Mouse (Mus musculus) kidney, adult 18-20 months (tissue): ENCODE measurements around the gene Il2rb.

Experiments
- DNase-seq: peaks from one replicate; pipeline ENCODE4 v3.0.0; 2021

Gene Il2rb

GRCm38 (mm10) chr15:78494968-78495406 is at the start of gene Il2rb:
Gene Il2rb (minus strand): TSS chr15:78495271.
- no peak for DNase-seq

- DNase-seq: no peak
Observed at GRCm38 (mm10) chr15:78544561-78545001, 49.5 kb upstream of the Il2rb start, which contains the start of gene Sstr3. Gene Sstr3 (minus strand): TSS chr15:78544685.

GRCm38 (mm10) chr15:78544041-78544440 is 49.0 kb upstream of the Il2rb start:
- no peak for DNase-seq

DNA sequence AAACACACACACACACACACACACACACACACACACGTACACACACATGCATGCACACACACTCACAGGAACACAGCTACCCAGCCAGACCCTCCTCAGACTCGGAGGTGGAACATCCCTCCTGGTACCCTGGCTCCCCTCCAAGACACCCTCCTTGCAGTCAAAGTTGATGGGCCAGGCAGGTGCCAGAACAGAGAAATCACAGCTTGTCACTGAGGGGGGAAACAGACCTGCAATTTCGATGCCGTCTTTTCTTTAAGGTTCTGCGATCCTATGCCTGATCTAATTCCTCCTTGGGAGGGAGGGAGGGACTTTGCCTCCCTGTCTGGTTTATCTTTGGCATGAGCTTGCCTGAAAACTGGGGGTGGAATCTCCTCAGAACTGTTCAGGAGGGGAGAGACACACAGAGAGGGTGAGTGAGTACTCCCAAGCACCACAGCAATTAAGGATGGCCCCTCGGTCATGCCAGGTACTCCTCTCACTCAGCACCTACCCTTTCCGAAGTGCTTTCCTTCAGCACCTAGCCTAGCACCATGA is 47.8 kb upstream of the Il2rb start:
- DNase-seq: no peak

GRCm38 (mm10) chr15:78542098-78542766 is 47.2 kb upstream of the Il2rb start:
- peak; percentile 32 for DNase-seq

- DNase-seq: peak; percentile 18
Observed at GRCm38 (mm10) chr15:78541606-78542005, 46.5 kb upstream of the Il2rb start.

DNA sequence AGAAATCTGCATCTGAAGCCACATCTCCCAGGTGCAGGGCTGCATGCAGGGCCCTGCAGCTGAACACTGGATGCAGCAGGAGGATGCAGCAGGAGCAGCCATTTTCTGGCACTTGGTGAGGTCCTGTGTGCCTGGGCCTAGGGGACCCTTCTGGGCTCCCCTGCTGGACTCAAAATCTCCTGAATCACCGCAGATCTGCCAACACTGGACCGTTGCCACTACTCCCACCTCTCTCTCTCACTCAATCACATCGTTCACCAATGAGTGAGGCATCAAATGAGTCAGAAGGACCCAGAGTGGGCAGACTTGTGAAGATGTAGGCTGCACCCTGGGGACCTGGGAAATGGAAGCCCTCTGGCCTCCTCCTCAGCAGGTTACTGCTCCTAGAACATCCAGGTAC is 46.0 kb upstream of the Il2rb start:
- no peak for DNase-seq

DNA sequence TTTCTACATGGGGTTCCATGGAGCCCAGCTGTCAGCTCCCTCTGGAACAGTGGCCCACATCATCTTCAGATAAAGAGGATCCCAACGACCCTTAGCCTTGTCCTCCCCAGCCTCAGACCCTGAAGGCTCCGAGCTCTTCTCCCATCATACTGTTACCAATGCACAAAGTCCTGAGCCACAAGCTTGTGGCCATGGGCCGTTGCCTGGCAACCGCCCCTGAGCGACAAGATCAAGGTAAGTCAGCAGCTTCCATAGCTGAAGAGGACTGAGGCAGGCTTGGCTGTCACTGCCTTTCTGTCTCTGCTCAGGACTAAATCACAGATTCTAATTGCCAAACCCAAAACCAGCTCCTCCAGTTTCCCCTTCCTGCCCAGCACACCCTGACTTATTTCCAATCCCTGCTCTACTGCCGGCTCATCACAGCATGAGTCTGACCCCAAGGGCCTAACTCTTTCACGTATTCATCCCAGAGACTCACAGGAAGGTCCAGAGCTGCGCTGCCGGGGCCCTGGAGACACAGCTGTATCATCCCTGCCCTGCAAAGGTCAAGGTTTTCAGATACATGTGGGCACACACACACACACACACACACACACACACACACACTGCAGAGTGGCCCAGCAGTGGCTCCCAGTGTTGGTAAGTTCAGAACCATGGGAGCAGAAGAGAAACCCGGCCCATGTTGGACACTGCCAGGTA is 40.8 kb upstream of the Il2rb start:
- no peak for DNase-seq

GRCm38 (mm10) chr15:78533346-78533835 is 38.3 kb upstream of the Il2rb start:
- no peak for DNase-seq

GRCm38 (mm10) chr15:78532566-78533345 is 37.7 kb upstream of the Il2rb start:
- no peak for DNase-seq

DNA sequence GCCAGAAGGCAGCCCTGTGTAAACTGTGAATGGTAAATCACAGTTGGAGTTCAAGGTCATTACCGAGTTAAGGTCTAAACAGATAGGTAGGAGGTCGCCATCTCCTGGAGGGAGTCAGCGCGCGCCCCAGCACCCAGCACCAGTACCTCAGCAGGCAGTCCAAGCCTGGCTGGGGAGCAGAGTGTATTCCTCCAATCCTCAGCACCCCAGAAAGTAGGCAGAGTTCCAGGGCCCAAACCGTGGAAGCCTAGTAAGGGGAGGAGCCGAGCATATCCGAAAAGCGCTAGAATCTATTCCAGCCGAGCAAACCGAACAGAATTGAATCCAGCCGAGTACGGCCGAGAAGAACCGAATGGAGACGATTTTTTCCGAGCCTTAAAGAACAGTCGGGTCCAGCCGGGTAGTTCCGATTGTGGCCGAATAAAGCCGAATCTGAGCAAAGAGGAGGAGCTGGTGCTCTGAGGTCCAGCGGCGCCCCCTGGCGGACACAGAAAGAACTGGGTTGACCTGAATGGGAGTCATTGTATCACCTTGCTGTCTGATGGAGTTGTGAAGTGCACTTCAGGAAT is 36.9 kb upstream of the Il2rb start:
- DNase-seq: peak; percentile 99

- DNase-seq: no peak
Observed at GRCm38 (mm10) chr15:78531451-78531720, 36.3 kb upstream of the Il2rb start.

DNA sequence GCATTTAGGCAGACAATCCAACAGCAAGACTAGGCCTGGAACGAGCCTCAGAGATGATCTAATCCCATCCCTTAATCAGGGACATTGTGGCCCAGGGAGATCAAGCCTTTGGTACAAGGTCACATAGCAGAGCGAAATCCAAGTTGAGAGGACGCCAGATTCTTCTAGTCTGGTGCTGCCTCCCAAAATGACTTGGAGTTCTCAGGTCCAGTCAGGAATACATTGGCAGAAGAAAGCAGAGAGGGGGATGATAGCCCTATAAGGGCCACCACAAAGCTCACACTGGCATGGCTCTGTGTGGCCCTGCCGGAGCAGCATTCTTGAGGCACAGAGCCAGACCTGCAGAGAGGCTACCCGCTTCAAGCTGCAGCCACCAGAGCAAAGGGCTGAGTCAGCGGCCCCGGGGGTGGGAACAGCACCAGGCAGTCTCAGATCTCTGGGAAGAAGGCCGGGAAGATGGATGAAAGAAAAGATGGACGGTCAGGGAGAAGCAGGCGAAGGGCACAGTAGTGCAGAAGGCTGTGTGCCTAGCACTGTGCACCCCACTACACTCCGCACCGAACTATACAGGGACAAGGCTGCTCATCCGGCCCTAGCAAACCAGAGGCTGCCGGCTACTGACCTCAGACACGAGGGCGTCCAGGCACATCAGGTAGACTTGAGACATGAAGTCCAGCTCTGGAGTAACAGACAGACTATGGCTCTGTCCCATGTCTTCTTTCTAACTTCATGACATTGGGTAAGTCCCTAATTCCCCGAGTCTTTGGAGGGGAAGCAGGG is 35.8 kb upstream of the Il2rb start, which contains the start of gene C1qtnf6:
Gene C1qtnf6 (minus strand): TSS at position 746 of the 780 bp plus-strand sequence.
- DNase-seq: peak; percentile 72

DNA sequence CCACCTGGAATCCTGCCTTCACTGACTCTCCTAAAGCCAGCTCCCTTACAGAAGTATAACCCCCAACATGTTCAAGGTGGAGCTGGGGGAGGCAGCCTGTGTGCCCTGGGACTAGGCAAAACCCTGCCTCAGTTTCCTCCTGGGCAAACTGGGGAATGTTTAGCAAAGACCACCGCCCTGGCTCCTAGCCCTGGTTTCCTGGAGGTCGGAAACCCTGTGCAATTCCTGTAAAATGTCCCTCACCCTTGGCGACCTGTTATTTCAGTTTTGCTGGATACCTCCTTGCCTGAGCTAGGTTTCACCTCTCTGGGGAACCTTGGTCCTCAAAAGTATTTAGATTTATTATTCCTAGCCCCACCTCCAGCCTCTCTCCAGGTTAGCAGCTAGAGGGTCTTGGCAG is 35.1 kb upstream of the Il2rb start:
- DNase-seq: no peak

DNA sequence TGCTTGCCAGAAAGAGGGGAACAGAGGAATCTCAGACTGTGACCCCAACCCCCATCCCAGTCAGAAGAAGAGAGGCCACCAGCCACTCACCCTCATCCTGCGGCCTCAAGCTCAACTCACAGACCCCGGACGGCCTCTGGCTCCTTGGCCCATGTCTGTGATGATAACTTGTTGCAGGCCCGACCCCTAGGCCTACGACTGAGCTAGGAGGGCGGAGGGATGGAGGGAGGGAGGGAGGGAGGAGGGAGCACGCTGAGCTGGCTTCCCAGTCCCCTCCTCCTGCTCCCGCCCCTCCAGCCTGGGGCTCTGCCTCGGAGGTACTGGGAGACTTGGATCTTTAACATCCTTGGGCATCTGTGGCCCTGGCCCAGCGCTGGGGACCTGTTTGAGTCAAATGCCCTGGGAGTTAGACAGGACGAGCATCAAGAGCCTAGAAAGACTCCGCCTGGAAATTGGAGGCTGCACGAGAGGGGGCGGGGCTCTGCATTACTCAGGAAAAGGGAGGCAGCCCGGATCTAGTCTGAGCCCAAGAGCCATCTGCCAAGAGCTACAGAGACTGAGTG is 34.4 kb upstream of the Il2rb start:
- DNase-seq: peak; percentile 60

- DNase-seq: peak; percentile 31
Observed at GRCm38 (mm10) chr15:78528726-78529411, 33.8 kb upstream of the Il2rb start.

- peak; percentile 30 for DNase-seq
Observed at GRCm38 (mm10) chr15:78527973-78528372, 32.9 kb upstream of the Il2rb start.

- no peak for DNase-seq
Observed at GRCm38 (mm10) chr15:78524163-78524562, 29.1 kb upstream of the Il2rb start.

- no peak for DNase-seq
Observed at GRCm38 (mm10) chr15:78521892-78522291, 26.8 kb upstream of the Il2rb start.

DNA sequence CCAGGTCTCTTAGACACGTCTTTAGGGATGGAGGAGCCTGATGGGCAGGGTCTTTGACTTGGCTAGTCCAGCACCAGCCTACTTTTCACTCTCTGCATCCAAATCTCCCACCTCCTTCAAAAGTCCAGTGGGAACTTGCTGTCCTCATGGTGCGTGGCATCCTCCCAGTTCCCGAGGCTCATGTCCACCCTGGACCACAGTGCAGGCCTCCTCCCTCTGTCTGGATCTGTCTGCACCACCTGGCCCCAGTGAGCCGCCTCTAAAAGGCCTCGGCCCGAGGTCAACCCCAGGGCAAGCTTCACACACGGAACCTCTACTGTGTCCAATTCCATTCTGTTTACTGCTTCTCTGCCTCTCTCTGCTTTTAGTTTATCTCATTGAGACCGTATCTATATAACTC is 26.3 kb upstream of the Il2rb start:
- no peak for DNase-seq

DNA sequence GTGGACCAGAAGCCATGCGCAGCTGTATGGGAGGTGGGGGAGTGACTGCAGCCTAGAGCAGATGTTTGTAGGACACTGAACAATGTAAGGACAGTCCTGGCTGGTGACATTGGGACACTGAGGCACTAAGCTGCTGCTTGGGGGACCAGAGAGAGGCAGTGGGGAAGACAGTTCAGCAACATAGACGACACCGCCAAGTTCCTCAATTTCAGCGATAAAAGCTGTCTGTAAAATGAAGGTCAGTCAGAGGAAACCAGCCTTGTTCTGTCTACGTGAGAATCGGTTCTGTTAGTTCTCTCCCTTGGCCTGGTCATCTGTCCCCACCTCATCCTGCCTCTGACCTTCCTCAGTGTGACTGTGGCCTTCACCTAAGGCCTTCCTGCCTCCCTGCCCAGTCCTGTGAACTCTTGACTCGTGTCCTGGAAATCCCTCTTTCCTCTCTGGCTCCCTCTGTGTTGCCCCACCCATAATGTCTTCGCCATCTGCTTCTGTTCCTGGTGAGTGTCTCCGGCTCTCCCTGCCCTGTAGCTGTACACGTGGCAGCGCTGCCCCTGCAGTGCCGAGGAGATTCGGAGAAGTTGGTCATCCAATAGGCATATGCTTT is 25.1 kb upstream of the Il2rb start:
- DNase-seq: peak; percentile 37
